Mouse (Mus musculus) brain, embryonic 18.5 days (tissue): ENCODE measurements around the gene Ctsz.

Source experiments
- DNase-seq: peaks from one replicate; pipeline ENCODE4 v3.0.0-alpha.2; 2012; ENCODE audit warnings: low read depth, low spot score

The Ctsz gene

DNA sequence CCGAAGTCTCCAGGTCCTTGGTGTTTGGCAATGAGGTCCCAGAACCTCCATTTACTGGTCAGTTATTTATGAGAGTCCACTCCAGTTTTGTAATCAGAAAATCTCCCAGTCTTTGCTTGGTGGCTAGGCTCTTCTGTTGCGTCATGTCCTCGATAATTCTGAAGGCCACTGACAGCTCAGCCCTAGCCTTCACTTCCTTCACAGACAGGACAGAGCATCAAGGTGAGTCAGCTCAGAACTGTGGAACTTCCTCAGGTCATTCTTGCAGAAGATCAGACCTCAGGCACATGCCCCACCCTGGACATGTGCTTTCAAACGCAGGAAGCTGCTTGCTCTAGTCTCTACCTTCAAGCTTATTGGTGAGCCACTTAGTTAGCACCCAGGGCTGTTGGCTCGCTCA is 45.5 kb downstream of the Ctsz start:
- DNase-seq, result no peak

DNA sequence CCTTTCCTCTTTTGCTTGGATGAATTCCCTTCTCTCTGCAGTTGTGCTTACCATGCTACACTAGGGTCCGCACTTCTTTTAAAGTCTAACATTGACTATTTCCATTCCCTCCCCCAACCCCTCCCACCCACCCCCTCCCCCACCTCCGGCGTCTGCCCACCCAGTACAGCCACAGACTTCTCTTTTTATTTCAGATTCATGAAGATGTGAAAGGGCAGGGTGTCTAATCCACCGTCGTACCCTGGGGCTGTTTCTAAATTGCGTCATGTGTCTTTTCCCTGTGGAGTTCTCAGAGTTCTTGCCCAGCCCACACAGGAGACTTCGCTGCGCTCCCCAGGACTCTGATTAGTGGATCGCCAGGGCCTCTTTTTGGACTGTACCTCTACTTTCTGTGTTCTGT is 46.3 kb downstream of the Ctsz start:
- no peak for DNase-seq

GRCm38 (mm10) chr2:174391936-174392335 is 46.9 kb downstream of the Ctsz start:
- DNase-seq, result no peak

- no peak for DNase-seq
These were observed 57.8 kb downstream of the Ctsz start for GRCm38 (mm10) chr2:174381021-174381420.
